16 mouse cellular contexts compared by ENCODE assay signal in genomic region chr3:83885163-83885562, GRCm38 (mm10). TPM values are rescaled to one million over a fixed set of nuclear protein-coding genes. Genes with fewer than 3 reads are reported as not detected.
DNase-seq lines count a peak whose midpoint lies in the region; ATAC-seq and TF ChIP-seq lines count a peak whose summit lies in the region.
"Had no signal": no experiment of that assay in that cellular context is flagged by ENCODE, and none has a peak within 500 bp of the region (broad histone marks: within the 10 kb centered on the region; RNA-seq: fewer than 3 reads in every experiment).

No protein-coding gene starts in this region.

- H3K4me3 ChIP-seq in embryonic facial prominence, embryonic 14.5 days (ENCODE audit: low read depth, low read length) = no peak overlapping the region
- H3K4me3 ChIP-seq in embryonic facial prominence, embryonic 10.5 days = no peak overlapping the region
- H3K4me3 ChIP-seq in liver, postnatal 0 days (ENCODE audit: low read depth, low read length) = no peak overlapping the region
- no peak overlapping the region for H3K4me3 ChIP-seq in hindbrain, embryonic 11.5 days (ENCODE audit: low read depth, low read length)
- H3K4me3 ChIP-seq: embryonic facial prominence, embryonic 15.5 days; forebrain, embryonic 15.5 days; limb, embryonic 10.5 days; megakaryocyte, embryonic 14.5 days had no signal

- no peak for TF ChIP-seq CTCF in liver, postnatal 0 days (IDR thresholded peaks at IDR 0.05; ENCODE audit: low read depth)

- H3K36me3 ChIP-seq in embryonic facial prominence, embryonic 14.5 days (ENCODE audit: control insufficient read depth, insufficient read depth, low read length) = no peaks in the 10 kb centered on the region
- no peaks in the 10 kb centered on the region for H3K36me3 ChIP-seq in embryonic facial prominence, embryonic 10.5 days (replicated peaks)
- no peaks in the 10 kb centered on the region for H3K36me3 ChIP-seq in liver, postnatal 0 days (replicated peaks; ENCODE audit: insufficient read depth, low read length)
- no peaks in the 10 kb centered on the region for H3K36me3 ChIP-seq in hindbrain, embryonic 11.5 days (ENCODE audit: control insufficient read depth, insufficient read depth, low read length)
- H3K36me3 ChIP-seq: embryonic facial prominence, embryonic 15.5 days; forebrain, embryonic 15.5 days; limb, embryonic 10.5 days had no signal

- DNase-seq in embryonic facial prominence, embryonic 14.5 days (ENCODE audit: low spot score) = peak; percentile 33
- DNase-seq in embryonic facial prominence, embryonic 10.5 days (ENCODE audit: low spot score) = no peak
- peak; percentile 45 for DNase-seq in adipocyte (ENCODE audit: low spot score)
- peak; percentile 31 for DNase-seq in liver, postnatal 0 days
- no peak for DNase-seq in urinary bladder, postnatal 4 days (ENCODE audit: low spot score in 2 of 2)
- no peak for DNase-seq in kidney, postnatal 14 days
- no peak for DNase-seq in hindbrain, embryonic 11.5 days (ENCODE audit: low spot score)
- DNase-seq: adrenal gland, postnatal 10 days; right cerebral cortex, postnatal 25 days; thymus, adult 18-20 months had no signal

- no peaks in the 10 kb centered on the region for H3K27me3 ChIP-seq in embryonic facial prominence, embryonic 14.5 days (replicated peaks; ENCODE audit: control insufficient read depth, insufficient read depth, low read length)
- H3K27me3 ChIP-seq in embryonic facial prominence, embryonic 10.5 days (replicated peaks; ENCODE audit: low read depth, poor library complexity, severe bottlenecking) = no peaks in the 10 kb centered on the region
- no peaks in the 10 kb centered on the region for H3K27me3 ChIP-seq in liver, postnatal 0 days (ENCODE audit: insufficient read depth, low read length)
- no peaks in the 10 kb centered on the region for H3K27me3 ChIP-seq in hindbrain, embryonic 11.5 days (ENCODE audit: control insufficient read depth, insufficient read depth, low read length)
- H3K27me3 ChIP-seq: embryonic facial prominence, embryonic 15.5 days; forebrain, embryonic 15.5 days had no signal

- ATAC-seq in embryonic facial prominence, embryonic 14.5 days (ENCODE audit: low read depth) = 0 out of 2 replicates have a peak, but pooled peaks have one; percentile 9
- peak; percentile 82 for ATAC-seq in liver, postnatal 0 days
- peak; percentile 96 for ATAC-seq in monocyte, adult 5-6 weeks (replicated peaks; ENCODE audit: insufficient number of reproducible peaks, low FRiP score, low TSS enrichment, poor library complexity, severe bottlenecking)
- ATAC-seq in hindbrain, embryonic 11.5 days (ENCODE audit: low FRiP score) = no peak
- ATAC-seq: forebrain, embryonic 15.5 days; inflammation-experienced regulatory T-cells, adult 6 months had no signal

- H3K9me3 ChIP-seq in embryonic facial prominence, embryonic 14.5 days (ENCODE audit: control insufficient read depth, low read length) = no peaks in the 10 kb centered on the region
- H3K9me3 ChIP-seq in embryonic facial prominence, embryonic 10.5 days = no peaks in the 10 kb centered on the region
- H3K9me3 ChIP-seq in liver, postnatal 0 days (ENCODE audit: low read length) = no peaks in the 10 kb centered on the region
- H3K9me3 ChIP-seq in hindbrain, embryonic 11.5 days (ENCODE audit: control insufficient read depth, low read length) = no peaks in the 10 kb centered on the region
- H3K9me3 ChIP-seq: embryonic facial prominence, embryonic 15.5 days; forebrain, embryonic 15.5 days; limb, embryonic 10.5 days; megakaryocyte, embryonic 14.5 days had no signal

- no peaks in the 10 kb centered on the region for H3K4me1 ChIP-seq in embryonic facial prominence, embryonic 14.5 days (ENCODE audit: control insufficient read depth, insufficient read depth, low read length)
- H3K4me1 ChIP-seq in embryonic facial prominence, embryonic 10.5 days = no peaks in the 10 kb centered on the region
- H3K4me1 ChIP-seq in liver, postnatal 0 days (ENCODE audit: insufficient read depth) = no peaks in the 10 kb centered on the region
- H3K4me1 ChIP-seq in hindbrain, embryonic 11.5 days (replicated peaks; ENCODE audit: control insufficient read depth, insufficient read depth, low read length) = no peaks in the 10 kb centered on the region
- H3K4me1 ChIP-seq: embryonic facial prominence, embryonic 15.5 days; forebrain, embryonic 15.5 days; megakaryocyte, embryonic 14.5 days had no signal

- TF ChIP-seq EP300 in liver, postnatal 0 days (IDR thresholded peaks at IDR 0.05; ENCODE audit: low read depth) = 0 out of 2 replicates have a peak, but pooled peaks have one; percentile 16

- no peak overlapping the region for H3K9ac ChIP-seq in embryonic facial prominence, embryonic 14.5 days (ENCODE audit: low read depth, low read length)
- no peak overlapping the region for H3K9ac ChIP-seq in liver, postnatal 0 days (replicated peaks)
- H3K9ac ChIP-seq in hindbrain, embryonic 11.5 days (ENCODE audit: low read depth, low read length) = no peak overlapping the region
- H3K9ac ChIP-seq: embryonic facial prominence, embryonic 15.5 days; forebrain, embryonic 15.5 days had no signal

- WGBS in embryonic facial prominence, embryonic 14.5 days = 53% methylated on average over 2 of the region's 2 CpGs
- WGBS in embryonic facial prominence, embryonic 10.5 days = 78% methylated on average over 2 of the region's 2 CpGs
- WGBS in liver, postnatal 0 days (ENCODE audit: insufficient replicate concordance) = 41% methylated on average over 2 of the region's 2 CpGs
- WGBS in hindbrain, embryonic 11.5 days = 81% methylated on average over 2 of the region's 2 CpGs

- no peak overlapping the region for H3K27ac ChIP-seq in embryonic facial prominence, embryonic 14.5 days (replicated peaks; ENCODE audit: low read depth, low read length)
- no peak overlapping the region for H3K27ac ChIP-seq in embryonic facial prominence, embryonic 10.5 days (replicated peaks)
- no peak overlapping the region for H3K27ac ChIP-seq in liver, postnatal 0 days (ENCODE audit: low read depth)
- H3K27ac ChIP-seq in hindbrain, embryonic 11.5 days (ENCODE audit: low read depth, low read length) = no peak overlapping the region
- H3K27ac ChIP-seq: embryonic facial prominence, embryonic 15.5 days; forebrain, embryonic 15.5 days; limb, embryonic 10.5 days had no signal

- H3K4me2 ChIP-seq in embryonic facial prominence, embryonic 14.5 days (ENCODE audit: low read depth, low read length) = no peak overlapping the region
- no peak overlapping the region for H3K4me2 ChIP-seq in liver, postnatal 0 days (ENCODE audit: low read depth, low read length)
- H3K4me2 ChIP-seq in hindbrain, embryonic 11.5 days (replicated peaks; ENCODE audit: low read depth, low read length) = no peak overlapping the region
- H3K4me2 ChIP-seq: embryonic facial prominence, embryonic 15.5 days; forebrain, embryonic 15.5 days had no signal

RNA-seq across cellular contexts. Expression of gene Tlr2, which starts 43.6 kb away (rescaled TPM):
- polyA plus RNA-seq in embryonic facial prominence, embryonic 14.5 days (2014; fragmentation: Nextera tagmentation; extraction: Ambion mirVana) = 6.8 and 8.0 TPM in 2 replicates
- polyA plus RNA-seq in embryonic facial prominence, embryonic 10.5 days (2016; fragmentation: Nextera tagmentation; extraction: Ambion mirVana) = 1.1 and 2.0 TPM in 2 replicates
- 2.1 and 2.5 TPM in 2 replicates for polyA plus RNA-seq in liver, postnatal 0 days (2015; fragmentation: Nextera tagmentation; extraction: Ambion mirVana)
- total RNA-seq in monocyte, adult 5-6 weeks (2017) = 53.4 to 73.6 TPM (median 59.8 TPM) in 3 replicates
- 1.5 and 2.0 TPM in 2 replicates for polyA plus RNA-seq in hindbrain, embryonic 11.5 days (2014; fragmentation: Nextera tagmentation; extraction: Ambion mirVana)

Comparison
In these comparisons a context has a peak if more than half of its experiments do, and no peak if none do; other contexts are left out.
1. DNase-seq: peak in embryonic facial prominence, embryonic 14.5 days (single experiment), adipocyte (single experiment) and liver, postnatal 0 days (single experiment); none in embryonic facial prominence, embryonic 10.5 days (single experiment), urinary bladder, postnatal 4 days (0 of 2), kidney, postnatal 14 days (single experiment) and hindbrain, embryonic 11.5 days (single experiment).